Mouse (Mus musculus) layer of hippocampus, postnatal 36 days (tissue): Measurements from ENCODE around the gene Pik3r6. TPM values are rescaled to one million over a fixed set of nuclear protein-coding genes. Genes with fewer than 3 reads are reported as not detected.

Source experiments
- DNase-seq, 2 experiments: peaks; one replicate each; pipeline ENCODE4 v3.0.0; 2022
- total RNA-seq, 2 experiments: library from RNA; stranded (reverse); gene quantifications; 2 replicates each; pipeline ENCODE4 v1.2.3; 2021

Pik3r6 gene
- 1 to 10 TPM; 1.5 to 2.5 TPM for total RNA-seq

DNA sequence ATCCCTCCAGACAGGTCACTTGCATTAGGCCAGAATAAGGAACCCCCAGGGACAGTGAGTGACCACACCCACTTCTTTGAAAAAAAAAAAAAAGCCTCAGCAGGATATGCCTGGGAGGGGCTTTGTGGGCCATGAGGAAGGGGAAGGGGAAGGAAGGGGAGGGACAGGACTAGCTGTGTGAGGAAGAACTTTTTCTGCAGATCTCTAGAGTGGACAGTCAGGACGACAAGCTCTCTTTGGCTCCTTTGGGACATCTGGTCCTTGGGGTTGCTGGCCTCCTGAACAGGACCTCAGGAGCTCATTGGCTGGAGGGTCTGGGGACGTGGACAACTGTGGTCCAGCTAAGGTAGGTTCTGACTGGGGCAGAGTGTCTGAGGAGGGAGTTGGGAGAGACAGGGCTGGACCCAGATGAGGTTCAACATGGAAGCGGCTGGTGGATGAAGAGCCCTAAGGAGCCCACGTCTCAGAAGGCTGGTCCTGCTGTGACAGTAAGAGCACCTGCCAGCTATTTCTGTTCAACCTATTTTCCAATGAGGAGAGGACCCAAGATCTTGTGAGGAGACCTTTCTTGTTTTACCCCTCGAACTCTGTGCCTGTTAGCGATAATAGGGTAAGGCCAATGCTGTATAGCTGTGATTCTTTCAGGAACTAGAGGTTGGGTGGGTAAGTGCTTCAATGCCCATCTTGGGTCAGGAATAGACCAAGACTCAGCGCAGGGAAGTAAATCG, at the start of gene Pik3r6:
Pik3r6 (plus strand) TSS at position 118 of the 728 bp plus-strand sequence.
- DNase-seq, result no peak

DNA sequence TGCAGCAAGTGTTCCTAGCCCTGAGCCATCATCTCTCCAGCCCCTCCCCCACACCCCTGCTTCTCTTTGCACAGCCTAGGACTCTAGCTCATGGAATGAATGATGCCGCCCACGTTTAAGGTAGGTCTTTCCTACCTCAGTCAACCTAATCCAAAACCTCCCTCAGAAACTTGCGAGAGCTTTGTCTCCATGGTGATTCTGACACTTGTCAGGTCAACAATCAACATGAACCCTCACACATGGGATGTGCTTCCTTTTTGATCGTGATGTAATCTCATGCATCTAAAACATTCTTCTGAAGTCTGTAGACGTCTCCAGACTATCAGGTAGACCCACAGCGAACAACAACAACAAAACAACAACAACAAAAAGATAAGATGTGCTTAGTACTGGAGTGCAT, 49.5 kb upstream of the Pik3r6 start:
- no peak for DNase-seq

DNA sequence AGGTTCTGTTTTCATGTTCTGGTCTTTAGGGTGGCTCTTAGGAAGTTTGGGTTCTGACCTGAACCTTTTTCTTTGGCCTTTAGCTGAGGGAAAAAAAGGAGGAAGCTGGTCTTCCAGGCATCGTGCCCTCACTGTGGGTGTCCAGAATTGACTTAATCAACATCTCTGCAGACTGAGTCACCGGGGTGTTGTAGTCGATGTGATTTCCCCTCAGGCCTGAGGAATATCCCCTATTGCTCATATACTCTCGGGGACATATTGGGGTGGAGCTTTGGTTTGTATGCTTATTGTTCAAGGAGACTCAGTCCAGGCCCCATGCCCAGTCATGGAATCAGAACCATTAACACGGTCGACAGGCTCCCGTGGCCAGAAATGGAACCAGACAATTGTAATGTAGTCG, 44.7 kb upstream of the Pik3r6 start:
- no peak for DNase-seq

DNA sequence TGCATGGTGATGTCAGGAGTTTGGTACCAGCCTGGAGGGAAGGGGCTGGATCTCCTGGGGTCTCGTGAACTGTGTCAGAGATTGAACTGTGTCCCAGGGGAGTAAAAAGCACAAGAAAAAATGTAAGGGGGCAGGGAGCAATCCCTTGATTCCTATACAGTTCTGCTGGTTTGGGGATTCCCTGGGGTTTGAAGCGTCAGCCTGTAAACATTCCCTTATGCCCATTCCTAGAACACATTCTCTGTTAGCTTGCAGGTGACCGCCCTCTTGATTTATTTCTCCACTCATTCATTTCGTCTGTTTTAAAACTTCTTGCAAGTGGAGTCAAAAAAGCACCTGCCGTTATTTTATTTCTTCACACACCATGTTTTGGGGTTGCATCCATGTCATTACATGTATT, 43.8 kb upstream of the Pik3r6 start:
- DNase-seq, result no peak

GRCm38 (mm10) chr11:68459486-68459885, 43.3 kb upstream of the Pik3r6 start:
- no peak for DNase-seq

DNA sequence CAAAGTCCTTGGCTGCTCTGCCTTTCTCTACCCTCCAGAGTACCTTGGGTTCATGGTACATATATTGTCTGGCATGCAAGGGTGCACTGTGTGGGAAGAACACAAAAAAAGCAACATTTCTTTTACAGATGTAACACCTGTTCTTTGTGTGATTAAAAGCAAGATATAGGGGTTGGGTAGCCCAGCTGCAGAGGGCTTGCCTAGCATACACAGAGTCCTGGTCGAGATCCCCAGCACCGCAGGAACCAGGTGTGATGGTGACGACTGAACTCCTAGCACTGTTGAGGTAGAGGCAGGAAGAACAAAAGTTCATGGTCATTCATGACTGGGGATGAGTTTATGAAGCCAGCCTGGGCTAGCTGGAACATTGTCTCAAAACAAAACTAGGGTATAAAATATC, 40.1 kb upstream of the Pik3r6 start:
- no peak for DNase-seq

- DNase-seq, result no peak
These were observed 38.6 kb upstream of the Pik3r6 start for GRCm38 (mm10) chr11:68464260-68464659.

GRCm38 (mm10) chr11:68465090-68465489, 37.7 kb upstream of the Pik3r6 start:
- no peak for DNase-seq

- no peak for DNase-seq
These were observed 35.4 kb upstream of the Pik3r6 start for GRCm38 (mm10) chr11:68467441-68467840.

DNA sequence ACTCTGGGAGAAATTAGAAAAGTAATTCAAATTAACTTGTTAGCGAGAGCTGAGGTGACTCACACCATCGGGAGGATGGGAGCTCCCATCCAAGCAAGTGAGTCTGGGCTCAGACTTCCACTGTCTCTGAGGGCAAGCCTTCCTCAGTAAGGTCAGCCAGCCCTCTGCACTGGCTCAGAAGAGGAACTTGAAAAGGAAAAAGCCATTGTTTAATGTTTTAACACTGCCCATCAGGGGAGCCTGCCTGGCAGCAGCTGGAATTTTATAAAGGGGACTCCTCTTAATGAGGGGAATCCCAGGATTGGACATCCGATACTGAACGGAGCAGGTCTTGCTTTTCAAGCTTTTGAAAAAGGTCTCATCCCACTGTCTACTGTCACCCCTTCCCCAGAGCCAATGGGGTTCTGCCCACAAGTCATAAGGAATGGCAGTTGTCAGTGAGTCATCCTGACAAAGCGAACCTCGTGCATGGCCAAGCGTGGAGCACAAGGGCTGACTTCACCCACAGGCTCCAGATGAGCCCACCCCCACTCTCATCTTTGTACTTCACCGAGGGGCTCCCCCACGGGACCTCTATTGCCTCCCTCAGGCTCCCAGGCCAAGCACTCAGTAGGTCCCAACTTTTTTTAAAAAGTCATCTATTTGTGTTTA, 34.7 kb upstream of the Pik3r6 start:
- no peak for DNase-seq

- no peak for DNase-seq
These were observed 33.9 kb upstream of the Pik3r6 start for GRCm38 (mm10) chr11:68468886-68469285.

GRCm38 (mm10) chr11:68472162-68472849, 30.5 kb upstream of the Pik3r6 start:
- no peak for DNase-seq

- no peak for DNase-seq
These were observed 28.2 kb upstream of the Pik3r6 start for GRCm38 (mm10) chr11:68474600-68474999.

- DNase-seq, result no peak
These were observed 27.1 kb upstream of the Pik3r6 start for GRCm38 (mm10) chr11:68475676-68476075.

DNA sequence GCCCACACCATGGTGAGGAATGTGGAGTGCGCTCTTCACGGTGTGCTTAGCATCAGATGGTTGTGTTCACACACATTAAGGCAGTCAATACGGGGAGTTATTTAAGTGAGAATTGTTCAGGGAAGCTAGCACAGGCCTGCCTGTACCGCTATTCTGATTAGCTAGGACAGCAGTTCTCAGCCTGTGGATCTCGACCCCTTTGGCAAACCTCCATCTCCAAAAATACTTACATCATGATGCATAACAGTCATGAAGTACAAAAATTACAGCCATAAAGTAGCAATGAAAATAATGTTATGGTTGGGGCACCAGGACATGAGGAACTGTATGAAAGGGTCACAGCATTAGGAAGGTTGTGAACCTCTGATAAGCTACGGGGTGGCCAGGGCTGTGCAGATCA, 25.2 kb upstream of the Pik3r6 start:
- no peak for DNase-seq

DNA sequence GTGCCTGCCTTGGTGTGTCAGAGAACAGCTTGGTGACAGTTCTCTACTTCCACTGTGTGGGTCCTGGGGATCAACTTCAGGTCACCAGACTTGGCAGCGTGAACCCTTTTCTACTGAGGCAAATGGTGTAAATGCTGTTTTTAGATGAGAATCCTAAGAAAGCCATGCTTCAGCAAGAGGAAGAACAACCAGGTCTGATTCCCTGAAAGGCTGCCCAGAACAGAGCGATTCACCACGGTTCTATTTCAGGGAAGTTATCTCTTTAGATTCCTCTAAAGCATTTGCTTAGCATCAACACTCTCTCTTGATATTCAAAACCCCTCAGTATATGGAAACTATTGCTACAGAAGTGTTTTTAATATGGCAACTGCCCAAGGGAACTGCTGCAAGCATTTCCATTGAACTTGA, 24.2 kb upstream of the Pik3r6 start:
- no peak for DNase-seq

DNA sequence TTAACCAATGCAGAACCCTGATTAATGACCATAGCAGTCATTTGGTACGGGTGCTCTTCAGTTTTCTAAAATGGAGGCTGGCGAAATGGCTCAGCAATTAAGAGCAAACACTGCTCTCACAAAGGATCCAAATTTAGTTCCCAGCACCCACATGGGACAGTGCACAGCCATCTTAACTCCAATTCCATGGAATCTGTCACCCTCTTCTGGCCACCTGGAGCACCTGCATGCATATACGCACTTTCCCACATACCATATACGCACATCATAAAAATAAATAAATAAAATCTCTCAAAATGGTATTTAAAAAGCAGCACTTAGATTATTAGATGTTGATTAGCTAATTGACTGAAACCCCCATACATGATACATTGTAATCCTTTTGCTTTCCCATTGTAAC, 22.2 kb upstream of the Pik3r6 start:
- no peak for DNase-seq

DNA sequence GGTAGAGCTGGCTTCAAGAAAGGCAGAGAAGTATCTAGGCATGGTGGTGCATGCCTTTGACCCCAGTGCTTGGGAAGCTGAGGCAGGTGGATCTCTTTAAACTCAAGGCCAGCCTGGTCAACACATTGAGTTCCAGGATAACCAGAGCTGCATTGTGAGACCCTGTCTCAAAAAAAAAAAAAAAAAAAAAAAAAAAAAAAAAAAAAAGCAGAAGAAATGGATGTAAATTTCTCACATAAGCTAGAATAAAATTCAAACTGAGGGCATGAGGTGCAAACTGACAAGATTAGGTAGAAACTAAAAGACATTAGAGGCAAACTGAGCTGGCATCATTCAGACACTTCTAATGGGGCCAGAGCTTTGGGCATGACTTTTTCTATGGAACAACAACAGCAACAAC, 20.8 kb upstream of the Pik3r6 start:
- no peak for DNase-seq

DNA sequence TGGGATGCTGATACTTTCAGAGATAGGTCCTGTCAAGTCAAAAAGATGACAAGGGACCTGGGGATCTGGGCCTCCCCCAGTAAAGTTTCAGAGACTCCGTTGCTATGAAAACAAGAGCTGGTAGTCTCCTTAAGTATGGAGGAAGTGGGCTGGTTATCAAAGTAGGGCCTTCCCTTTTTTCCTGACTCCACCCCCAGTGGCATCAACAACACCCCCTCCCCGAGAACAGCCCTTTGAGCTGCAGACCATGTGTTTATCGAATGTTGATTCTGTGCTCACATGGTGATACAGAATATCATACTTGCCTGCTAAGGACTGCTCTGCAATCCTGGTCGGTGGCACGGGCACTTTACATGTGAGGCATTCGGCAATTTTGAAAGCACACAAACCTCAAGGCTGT, 19.6 kb upstream of the Pik3r6 start:
- no peak for DNase-seq

DNA sequence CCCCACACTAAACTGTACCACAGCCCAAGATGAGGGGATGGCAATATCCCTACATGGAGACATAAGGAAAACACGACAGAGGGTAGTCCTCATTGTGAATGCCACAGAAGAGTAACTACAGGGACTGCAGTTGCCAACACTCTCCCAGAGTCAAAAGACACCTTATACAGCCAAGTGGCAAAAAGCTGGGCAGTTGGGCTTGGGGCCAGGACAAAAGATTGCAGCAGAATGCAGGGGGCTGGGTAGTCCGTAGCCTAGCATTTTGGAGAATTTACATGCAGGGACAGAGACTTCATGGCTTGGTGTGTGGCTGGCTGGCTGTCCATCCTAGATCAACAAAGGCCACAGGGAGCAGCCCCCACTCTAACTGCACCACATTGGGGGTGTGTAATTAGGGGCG, 18.4 kb upstream of the Pik3r6 start:
- no peak for DNase-seq

GRCm38 (mm10) chr11:68485206-68485942, 17.4 kb upstream of the Pik3r6 start:
- DNase-seq, result no peak

DNA sequence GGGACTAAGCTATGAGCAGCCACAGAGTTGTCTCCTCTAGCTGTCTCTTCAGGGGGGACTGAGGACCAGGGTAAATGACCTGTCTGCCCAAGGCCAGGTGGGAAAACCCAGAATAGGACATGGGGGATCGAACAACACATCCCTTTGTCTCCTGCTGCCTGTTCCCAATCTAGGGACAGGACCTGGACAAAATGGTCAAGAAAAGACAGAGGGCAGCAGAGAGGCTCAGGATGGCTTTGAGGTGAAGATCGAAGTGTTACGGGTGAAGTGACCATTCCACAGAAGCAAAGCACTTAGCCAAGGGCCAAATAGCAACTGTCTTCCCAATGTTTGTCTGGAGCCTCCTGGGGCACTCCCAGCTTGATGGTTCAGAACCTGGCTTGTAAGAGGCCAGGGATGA, 16.7 kb upstream of the Pik3r6 start:
- DNase-seq, result no peak

DNA sequence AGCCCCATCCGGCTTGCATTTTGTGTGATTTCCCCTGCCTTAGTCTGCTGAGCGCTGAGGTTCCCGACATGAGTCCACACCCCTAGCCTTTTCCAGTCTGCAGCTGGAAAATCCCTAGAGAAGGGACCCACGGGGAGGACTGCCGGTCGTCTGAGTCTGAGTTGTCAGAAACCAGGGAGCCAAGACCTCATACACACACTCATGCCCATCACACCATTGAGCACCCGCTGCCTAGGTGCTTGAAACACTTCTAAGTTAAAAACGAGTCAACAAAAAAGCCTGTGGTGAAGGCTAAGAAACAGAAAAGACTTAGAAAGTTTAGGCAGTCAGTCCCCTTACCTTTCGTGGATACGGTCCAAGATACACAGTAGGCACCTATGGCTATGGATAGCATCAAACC, 15.1 kb upstream of the Pik3r6 start:
- DNase-seq, result no peak
